Mouse (Mus musculus) embryonic facial prominence, embryonic 11.5 days (tissue): ENCODE data around the gene Cmip. TPM values are rescaled to one million over a fixed set of nuclear protein-coding genes. Genes with fewer than 3 reads are reported as not detected.

ENCODE experiments used
- ATAC-seq: fragments of 200-750 bp; cut with Nextera tagmentation; replicated peaks from 2 replicates; pipeline ENCODE4 v1.8.0; 2017; ENCODE audit warnings: low read depth; ENCODE audit not compliant: insufficient number of reproducible peaks, low FRiP score, low TSS enrichment
- DNase-seq: peaks from one replicate; pipeline ENCODE4 v3.0.0-alpha.2; 2015; ENCODE audit warnings: low spot score
- H3K27ac ChIP-seq: fragments of 300-500 bp; sonication (generic); replicated peaks from 2 replicates; pipeline ENCODE4 v1.5.1; 2014; ENCODE audit warnings: mild to moderate bottlenecking, low read depth, low read length, control low read depth
- H3K27me3 ChIP-seq: fragments of 300-500 bp; sonication (generic); 2 replicates; pipeline ENCODE4 v1.6.1; 2014; ENCODE audit warnings: mild to moderate bottlenecking, low read length, moderate library complexity, mixed read lengths; ENCODE audit not compliant: control insufficient read depth, insufficient read depth
- H3K36me3 ChIP-seq: fragments of 300-500 bp; sonication (generic); replicated peaks from 2 replicates; pipeline ENCODE4 v1.6.1; 2014; ENCODE audit warnings: low read depth, mild to moderate bottlenecking, low read length, moderate library complexity, mixed read lengths; ENCODE audit not compliant: control insufficient read depth, insufficient read depth
- H3K4me1 ChIP-seq: fragments of 300-500 bp; sonication (generic); 2 replicates; pipeline ENCODE4 v1.6.1; 2014; ENCODE audit warnings: low read length, mixed read lengths; ENCODE audit not compliant: control insufficient read depth, insufficient read depth
- H3K4me2 ChIP-seq: fragments of 300-500 bp; sonication (generic); 2 replicates; pipeline ENCODE4 v1.6.1; 2014; ENCODE audit warnings: low read depth, mild to moderate bottlenecking, control low read depth, low read length, moderate library complexity
- H3K4me3 ChIP-seq: fragments of 300-500 bp; sonication (generic); 2 replicates; pipeline ENCODE4 v1.5.1; 2014; ENCODE audit warnings: low read depth, low read length, control low read depth
- H3K9ac ChIP-seq: fragments of 300-500 bp; sonication (generic); replicated peaks from 2 replicates; pipeline ENCODE4 v1.6.1; 2014; ENCODE audit warnings: mild to moderate bottlenecking, control low read depth, low read length
- H3K9me3 ChIP-seq: fragments of 300-500 bp; sonication (generic); replicated peaks from 2 replicates; pipeline ENCODE4 v1.6.1; 2016; ENCODE audit warnings: mild to moderate bottlenecking, low read length, inconsistent platforms, mixed read lengths; ENCODE audit not compliant: control insufficient read depth
- WGBS: fragments of 180-500 bp; shearing (Covaris S2); extraction: QIAGEN DNeasy Blood & Tissue Kit; methylation state at CpG from one replicate; pipeline ENCODE4 v1.1.7; 2014; 5-methylcytosine and 5-hydroxymethylcytosine counted together
- polyA plus RNA-seq: library from polyadenylated mRNA; unstranded; fragments of >200 nt; fragmentation: Nextera tagmentation; extraction: Ambion mirVana; gene quantifications from 2 replicates; pipeline ENCODE4 v1.2.1, GENCODE M21; 2014

Cmip gene
- polyA plus RNA-seq, 1 experiment from 2014 or later, result 20.4 TPM

GRCm38 (mm10) chr8:117428524-117429162 is 171.8 kb downstream of the Cmip start:
- no peak overlapping the region for H3K4me2 ChIP-seq
- no peak for ATAC-seq
- H3K36me3 ChIP-seq, result no peaks in the 10 kb centered on the region; the same call in 1 of the 2 replicates
- H3K27me3 ChIP-seq, result no peaks in the 10 kb centered on the region
- WGBS, result 77% methylated on average over 21 of the region's 21 CpGs
- H3K4me1 ChIP-seq, result no peaks in the 10 kb centered on the region
- no peak overlapping the region for H3K27ac ChIP-seq
- no peak overlapping the region for H3K9ac ChIP-seq
- no peak overlapping the region for H3K4me3 ChIP-seq
- DNase-seq, result no peak
- H3K9me3 ChIP-seq, result no peaks in the 10 kb centered on the region

GRCm38 (mm10) chr8:117430624-117431023 is 173.8 kb downstream of the Cmip start:
- Histone ChIP-seq H3K4me3 (no peak overlapping the region), H3K27me3 (no peaks in the 10 kb centered on the region), H3K9ac (no peak overlapping the region), H3K9me3 (no peaks in the 10 kb centered on the region), H3K27ac (no peak overlapping the region), H3K4me2 (no peak overlapping the region), H3K36me3 (no peaks in the 10 kb centered on the region; the same call in none of the 2 replicates), H3K4me1 (no peaks in the 10 kb centered on the region)
- DNase-seq (no peak), ATAC-seq (no peak)
- WGBS, result 88% methylated on average over 4 of the region's 4 CpGs

GRCm38 (mm10) chr8:117431554-117431953 is 174.7 kb downstream of the Cmip start:
- DNase-seq, result no peak
- WGBS, result 98% methylated on average over 3 of the region's 3 CpGs

GRCm38 (mm10) chr8:117432111-117432510 is 175.2 kb downstream of the Cmip start:
- H3K9me3 ChIP-seq, result no peaks in the 10 kb centered on the region
- no peaks in the 10 kb centered on the region for H3K27me3 ChIP-seq
- no peak overlapping the region for H3K27ac ChIP-seq
- H3K36me3 ChIP-seq, result no peaks in the 10 kb centered on the region; the same call in none of the 2 replicates
- no peak overlapping the region for H3K4me2 ChIP-seq
- no peak overlapping the region for H3K9ac ChIP-seq
- no peak overlapping the region for H3K4me3 ChIP-seq
- WGBS, result 78% methylated on average over 8 of the region's 8 CpGs
- DNase-seq, result no peak
- H3K4me1 ChIP-seq, result no peaks in the 10 kb centered on the region
- ATAC-seq, result no peak

More at GRCm38 (mm10) chr8:117431554-117431953, 174.7 kb downstream of the Cmip start:
- H3K4me3 ChIP-seq, result no peak overlapping the region
- no peaks in the 10 kb centered on the region; the same call in none of the 2 replicates for H3K36me3 ChIP-seq
- ATAC-seq, result no peak
- no peak overlapping the region for H3K27ac ChIP-seq
- no peaks in the 10 kb centered on the region for H3K4me1 ChIP-seq
- H3K27me3 ChIP-seq, result no peaks in the 10 kb centered on the region
- H3K9ac ChIP-seq, result no peak overlapping the region
- no peaks in the 10 kb centered on the region for H3K9me3 ChIP-seq
- no peak overlapping the region for H3K4me2 ChIP-seq

- Histone ChIP-seq H3K27ac (no peak overlapping the region), H3K4me1 (no peaks in the 10 kb centered on the region), H3K9ac (no peak overlapping the region), H3K27me3 (no peaks in the 10 kb centered on the region), H3K36me3 (no peaks in the 10 kb centered on the region; the same call in 1 of the 2 replicates), H3K9me3 (no peaks in the 10 kb centered on the region), H3K4me3 (no peak overlapping the region), H3K4me2 (no peak overlapping the region)
- ATAC-seq (no peak), DNase-seq (no peak)
- 88% methylated on average over 10 of the region's 10 CpGs for WGBS
Measured at GRCm38 (mm10) chr8:117433968-117434367, 177.1 kb downstream of the Cmip start.

GRCm38 (mm10) chr8:117436786-117437185 is 179.9 kb downstream of the Cmip start:
- H3K4me2 ChIP-seq, result no peak overlapping the region
- no peaks in the 10 kb centered on the region; the same call in 1 of the 2 replicates for H3K36me3 ChIP-seq
- no peak overlapping the region for H3K27ac ChIP-seq
- H3K4me3 ChIP-seq, result no peak overlapping the region
- H3K9me3 ChIP-seq, result no peaks in the 10 kb centered on the region
- 93% methylated on average over 15 of the region's 15 CpGs for WGBS
- no peaks in the 10 kb centered on the region for H3K4me1 ChIP-seq
- ATAC-seq (no peak), DNase-seq (no peak)
- no peak overlapping the region for H3K9ac ChIP-seq
- no peaks in the 10 kb centered on the region for H3K27me3 ChIP-seq

- Histone ChIP-seq H3K4me3 (no peak overlapping the region), H3K4me1 (no peaks in the 10 kb centered on the region), H3K9ac (no peak overlapping the region), H3K36me3 (no peaks in the 10 kb centered on the region; the same call in 1 of the 2 replicates), H3K9me3 (no peaks in the 10 kb centered on the region), H3K27ac (no peak overlapping the region), H3K27me3 (no peaks in the 10 kb centered on the region), H3K4me2 (no peak overlapping the region)
- ATAC-seq, result no peak
- DNase-seq, result no peak
- 77% methylated on average over 5 of the region's 5 CpGs for WGBS
Measured at GRCm38 (mm10) chr8:117437616-117438015, 180.8 kb downstream of the Cmip start.

- no peaks in the 10 kb centered on the region for H3K27me3 ChIP-seq
- no peak for ATAC-seq
- H3K4me1 ChIP-seq, result no peaks in the 10 kb centered on the region
- no peak overlapping the region for H3K27ac ChIP-seq
- no peak overlapping the region for H3K4me2 ChIP-seq
- H3K9ac ChIP-seq, result no peak overlapping the region
- DNase-seq, result no peak
- H3K36me3 ChIP-seq, result peaks cover 1% of the 10 kb centered on the region
- no peaks in the 10 kb centered on the region for H3K9me3 ChIP-seq
- no peak overlapping the region for H3K4me3 ChIP-seq
- WGBS, result 93% methylated on average over 14 of the region's 14 CpGs
Measured at GRCm38 (mm10) chr8:117440317-117440716, 183.5 kb downstream of the Cmip start.
